Mouse (Mus musculus): ENCODE data around the gene Cysltr2.

Gene Cysltr2

DNA sequence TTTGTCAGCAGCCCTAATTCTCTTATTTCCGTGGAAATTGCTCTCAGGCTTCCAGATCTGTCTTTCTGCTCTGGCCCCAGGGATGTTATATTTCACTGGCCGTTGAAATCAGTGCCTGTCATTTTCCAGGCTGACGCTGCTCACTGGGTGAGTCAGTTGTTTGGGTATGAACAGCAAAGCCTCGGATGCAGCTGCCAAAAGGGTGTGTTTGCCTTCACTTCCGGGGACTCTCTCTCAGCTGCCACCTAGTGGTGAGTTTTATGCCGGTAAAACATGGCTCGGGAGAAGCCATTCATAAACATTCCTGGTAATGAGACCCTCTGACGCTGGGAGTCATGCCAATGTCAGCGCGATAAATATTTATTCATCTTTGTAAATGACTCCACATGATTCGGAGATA lies 65.5 kb downstream of the Cysltr2 start:
- peak; percentile 94 to 96 for DNase-seq

- DNase-seq = peak; percentile 23 to 29
Measured at GRCm38 (mm10) chr14:72982981-72983436, 65.9 kb downstream of the Cysltr2 start.

DNA sequence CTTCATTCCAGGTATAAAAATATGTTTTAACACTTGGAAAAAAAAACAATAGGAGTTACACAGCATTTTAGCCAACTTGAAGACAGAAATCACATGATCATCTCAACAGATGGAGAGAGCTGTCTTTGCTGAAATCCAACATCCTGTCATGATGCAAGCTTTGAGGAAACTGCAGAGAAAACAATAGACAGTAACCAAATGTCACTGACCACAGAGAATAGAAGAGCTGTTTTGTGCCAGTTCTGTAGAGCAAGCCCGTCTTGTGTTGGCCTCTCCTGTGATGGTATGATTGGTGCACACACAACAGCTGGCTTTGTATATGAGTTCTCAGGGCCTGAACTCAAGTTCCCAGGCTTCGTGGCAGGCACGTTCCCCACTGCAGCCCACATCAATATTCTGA lies 68.2 kb downstream of the Cysltr2 start:
- no peak for DNase-seq

GRCm38 (mm10) chr14:72980106-72980505 lies 68.8 kb downstream of the Cysltr2 start:
- DNase-seq = no peak

DNA sequence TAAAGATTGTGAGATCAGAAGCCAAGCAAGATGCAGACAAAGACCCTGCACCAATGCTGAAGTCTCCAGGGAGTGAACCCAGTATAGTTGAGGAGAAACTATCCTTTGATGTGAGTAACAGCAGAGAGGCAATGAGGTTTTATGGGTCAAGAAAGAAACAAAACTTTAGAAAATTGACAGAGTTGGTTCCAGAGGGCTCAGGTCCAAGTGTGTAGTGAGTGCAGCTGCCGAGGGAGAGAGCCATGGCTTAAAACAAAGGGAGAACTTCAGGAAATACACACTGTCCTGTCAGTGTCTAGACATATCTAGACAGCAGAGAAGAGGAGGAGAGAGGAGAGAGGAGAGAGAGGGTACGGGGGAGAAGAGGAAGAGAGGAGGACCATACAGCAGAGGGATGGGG lies 72.8 kb downstream of the Cysltr2 start:
- no peak for DNase-seq
